Mouse (Mus musculus) embryonic stem cell, embryonic (primary cell): ENCODE measurements around the gene Herpud1.

Experiments used
- CTCF ChIA-PET, 4 experiments: fragments of 300-600 bp in 2 of 4; fragments of 350-600 bp in 2 of 4; sonication (Branson Sonifier 250); formaldehyde crosslinking; loops; one replicate each; lab custom pipeline; 2022; ENCODE audit warnings: inconsistent platforms in 2 of 4; lab: Charles Lee
- POLR2A ChIA-PET, 4 experiments: fragments of 300-600 bp in 2 of 4; fragments of 350-600 bp in 2 of 4; sonication (Branson Sonifier 250); formaldehyde crosslinking; loops; one replicate each; lab custom pipeline; 2022; ENCODE audit warnings: antibody characterized with exemption in 4 of 4, inconsistent platforms in 1 of 4; lab: Charles Lee

Gene Herpud1

GRCm38 (mm10) chr8:94415218-94415617 is 29.0 kb downstream of the Herpud1 start:
- ChIA-PET CTCF (interaction anchor here in 1 of 4 experiments (0.6 to 1.6 kb wide), 2 partner anchors 71 to 523 kb away, joined by 3 to 4 read pairs; no protein-coding TSS in a partner anchor), POLR2A (interaction anchor here in 1 of 4 experiments (1.3 kb wide), 1 partner anchor 9 kb away, joined by 3 read pairs; no protein-coding TSS in a partner anchor)

- ChIA-PET POLR2A (interaction anchor here in 3 of 4 experiments (0.6 to 1.5 kb wide), 6 partner anchors 12 to 53 kb away, joined by 3 to 4 read pairs (median 3); no protein-coding TSS in a partner anchor), CTCF (no interaction called here)
Observed at GRCm38 (mm10) chr8:94418017-94418416, 31.8 kb downstream of the Herpud1 start.

GRCm38 (mm10) chr8:94422270-94422669 is 36.0 kb downstream of the Herpud1 start:
- ChIA-PET POLR2A (interaction anchor here in 1 of 4 experiments (1.2 kb wide), 1 partner anchor 29 kb away, joined by 3 read pairs; no protein-coding TSS in a partner anchor), CTCF (interaction anchor here in 1 of 4 experiments (0.7 kb wide), 1 partner anchor 79 kb away, joined by 3 read pairs; no protein-coding TSS in a partner anchor)

- ChIA-PET CTCF (interaction anchor here in 1 of 4 experiments (0.5 kb wide), 1 partner anchor 235 kb away, joined by 3 read pairs; no protein-coding TSS in a partner anchor), POLR2A (interaction anchor here in 1 of 4 experiments (0.6 kb wide), 1 partner anchor 123 kb away, joined by 9 read pairs; no protein-coding TSS in a partner anchor)
Observed at GRCm38 (mm10) chr8:94427953-94428352, 41.7 kb downstream of the Herpud1 start.

GRCm38 (mm10) chr8:94428420-94428819 is 42.2 kb downstream of the Herpud1 start:
- CTCF ChIA-PET: interaction anchor here in 1 of 4 experiments (0.5 kb wide), 1 partner anchor 234 kb away, joined by 3 read pairs; no protein-coding TSS in a partner anchor
- POLR2A ChIA-PET: no interaction called here

- POLR2A ChIA-PET: no interaction called here
- CTCF ChIA-PET: no interaction called here
Observed at GRCm38 (mm10) chr8:94429376-94429775, 43.1 kb downstream of the Herpud1 start.

- CTCF ChIA-PET: interaction anchor here in 1 of 4 experiments (0.8 kb wide), 1 partner anchor 32 kb away, joined by 3 read pairs; no protein-coding TSS in a partner anchor
- POLR2A ChIA-PET: no interaction called here
Observed at GRCm38 (mm10) chr8:94432212-94432611, 46.0 kb downstream of the Herpud1 start.

- ChIA-PET POLR2A (interaction anchor here in 1 of 4 experiments (1.5 kb wide), 1 partner anchor 19 kb away, joined by 3 read pairs; no protein-coding TSS in a partner anchor), CTCF (no interaction called here)
Observed at GRCm38 (mm10) chr8:94433981-94434466, 47.8 kb downstream of the Herpud1 start, which contains the start of gene Nlrc5. TSS of gene Nlrc5 (plus strand) at chr8:94434356.

- POLR2A ChIA-PET: interaction anchor here in 2 of 4 experiments (0.6 to 1.5 kb wide), 2 partner anchors 18 to 31 kb away, joined by 3 read pairs; no protein-coding TSS in a partner anchor
- CTCF ChIA-PET: interaction anchor here in 1 of 4 experiments (1.0 kb wide), 1 partner anchor 92 kb away, joined by 3 read pairs; no protein-coding TSS in a partner anchor
Observed at GRCm38 (mm10) chr8:94434958-94435357, 48.7 kb downstream of the Herpud1 start.

GRCm38 (mm10) chr8:94435397-94436111 is 49.3 kb downstream of the Herpud1 start:
- ChIA-PET POLR2A (interaction anchor here in 1 of 4 experiments (0.7 to 1.5 kb wide), 2 partner anchors 17 to 38 kb away, joined by 3 read pairs; no protein-coding TSS in a partner anchor), CTCF (interaction anchor here in 1 of 4 experiments (1.0 kb wide), 1 partner anchor 93 kb away, joined by 3 read pairs; no protein-coding TSS in a partner anchor)

- POLR2A ChIA-PET: no interaction called here
- CTCF ChIA-PET: interaction anchor here in 1 of 4 experiments (1.0 kb wide), 1 partner anchor 93 kb away, joined by 3 read pairs; no protein-coding TSS in a partner anchor
Observed at GRCm38 (mm10) chr8:94436112-94436572, 49.9 kb downstream of the Herpud1 start.

- ChIA-PET POLR2A (no interaction called here), CTCF (no interaction called here)
Observed at GRCm38 (mm10) chr8:94436900-94437299, 50.7 kb downstream of the Herpud1 start.

GRCm38 (mm10) chr8:94438659-94439058 is 52.4 kb downstream of the Herpud1 start:
- CTCF ChIA-PET: no interaction called here
- POLR2A ChIA-PET: no interaction called here

GRCm38 (mm10) chr8:94439691-94440090 is 53.5 kb downstream of the Herpud1 start:
- ChIA-PET CTCF (no interaction called here), POLR2A (no interaction called here)

GRCm38 (mm10) chr8:94440389-94440788 is 54.2 kb downstream of the Herpud1 start:
- ChIA-PET CTCF (no interaction called here), POLR2A (no interaction called here)

GRCm38 (mm10) chr8:94441686-94442085 is 55.4 kb downstream of the Herpud1 start:
- POLR2A ChIA-PET: no interaction called here
- CTCF ChIA-PET: no interaction called here

GRCm38 (mm10) chr8:94443153-94443552 is 56.9 kb downstream of the Herpud1 start:
- CTCF ChIA-PET: no interaction called here
- POLR2A ChIA-PET: interaction anchor here in 1 of 4 experiments (0.5 kb wide), 1 partner anchor 38 kb away, joined by 3 read pairs; no protein-coding TSS in a partner anchor

GRCm38 (mm10) chr8:94444480-94444879 is 58.2 kb downstream of the Herpud1 start:
- ChIA-PET POLR2A (interaction anchor here in 2 of 4 experiments (0.7 to 1.0 kb wide), 2 partner anchors 135 to 379 kb away, joined by 3 to 4 read pairs; no protein-coding TSS in a partner anchor), CTCF (no interaction called here)
